Mouse (Mus musculus) hematopoietic multipotent progenitor cell, adult 10-12 weeks (in vitro differentiated cells): ENCODE data around the gene Atg2a. TPM values are rescaled to one million over a fixed set of nuclear protein-coding genes. Genes with fewer than 3 reads are reported as not detected.

ENCODE experiments used
- polyA plus RNA-seq: library from polyadenylated mRNA; stranded (reverse); fragments of >175 nt; gene quantifications from 2 replicates; pipeline ENCODE4 v1.2.3, GENCODE M21; 2012; ENCODE audit warnings: low replicate concordance

The Atg2a gene
- 75.2 and 154 TPM in 2 replicates for polyA plus RNA-seq

GRCm38 (mm10) chr19:6241274-6242107, at the start of gene Atg2a:
TSS of gene Atg2a (plus strand) at chr19:6241668.

GRCm38 (mm10) chr19:6226135-6226534, 15.3 kb upstream of the Atg2a start, which contains the start of gene Gpha2:
TSS of gene Gpha2 (plus strand) at chr19:6226380.

GRCm38 (mm10) chr19:6235084-6236052, 6.1 kb upstream of the Atg2a start, which contains the start of gene Ppp2r5b:
TSS of gene Ppp2r5b (minus strand) at chr19:6235872.

GRCm38 (mm10) chr19:6276426-6277421, 35.3 kb downstream of the Atg2a start, which contains the start of gene Ehd1:
TSS of gene Ehd1 (plus strand) at chr19:6276725.

GRCm38 (mm10) chr19:6306137-6306551, 64.7 kb downstream of the Atg2a start, which contains the start of gene Cdc42bpg:
TSS of gene Cdc42bpg (plus strand) at chr19:6306456.

Other genes starting within 250 kb of the Atg2a start
- gene Capn1, start 225.8 kb upstream of the Atg2a start, polyA plus RNA-seq: 55.8 and 154 TPM in 2 replicates
- gene Syvn1, start 195.1 kb upstream of the Atg2a start, polyA plus RNA-seq: 393 and 539 TPM in 2 replicates
- gene Mrpl49, start 183.9 kb upstream of the Atg2a start, polyA plus RNA-seq: 25.7 and 36.4 TPM in 2 replicates
- gene Fau, start 183.8 kb upstream of the Atg2a start, polyA plus RNA-seq: 4,240 and 4,981 TPM in 2 replicates
- gene Znhit2, start 180.5 kb upstream of the Atg2a start, polyA plus RNA-seq: 58.8 and 66.2 TPM in 2 replicates
- gene Tm7sf2, start 173.3 kb upstream of the Atg2a start, polyA plus RNA-seq: 10.6 and 16.3 TPM in 2 replicates
- gene Vps51, start 164.4 kb upstream of the Atg2a start, polyA plus RNA-seq: 52.2 and 188 TPM in 2 replicates
- not detected in 2 replicates for gene Tmem262, start 161.6 kb upstream of the Atg2a start, polyA plus RNA-seq
- gene Gm28374, start 159.4 kb upstream of the Atg2a start, polyA plus RNA-seq: 0.19 TPM in 1 of 2 replicates, not detected in the other
- 67.9 and 70.2 TPM in 2 replicates for gene Zfpl1, start 156.7 kb upstream of the Atg2a start, polyA plus RNA-seq
- gene Cdca5, start 156.7 kb upstream of the Atg2a start, polyA plus RNA-seq: 1.7 and 2.3 TPM in 2 replicates
- 1.7 and 2.1 TPM in 2 replicates for gene AC131692.1, start 147.2 kb upstream of the Atg2a start, polyA plus RNA-seq
- 0.53 TPM in 1 of 2 replicates, not detected in the other for gene Naaladl1, start 135.9 kb upstream of the Atg2a start, polyA plus RNA-seq
- gene Sac3d1, start 123.0 kb upstream of the Atg2a start, polyA plus RNA-seq: 31.3 and 49.9 TPM in 2 replicates
- 120 and 217 TPM in 2 replicates for gene Snx15, start 113.4 kb upstream of the Atg2a start, polyA plus RNA-seq
- gene Batf2, start 100.7 kb upstream of the Atg2a start, polyA plus RNA-seq: 1.3 and 2.2 TPM in 2 replicates
- 32.6 and 45.2 TPM in 2 replicates for gene Arl2, start 100.1 kb upstream of the Atg2a start, polyA plus RNA-seq
- not detected in 2 replicates for gene Majin, start 57.3 kb upstream of the Atg2a start, polyA plus RNA-seq
- 0.22 TPM in 1 of 2 replicates, not detected in the other for gene Gpha2, start 15.3 kb upstream of the Atg2a start, polyA plus RNA-seq
- gene Ppp2r5b, start 5.8 kb upstream of the Atg2a start, polyA plus RNA-seq: 43.8 and 62.7 TPM in 2 replicates
- 252 and 427 TPM in 2 replicates for gene Ehd1, start 35.1 kb downstream of the Atg2a start, polyA plus RNA-seq
- 9.6 and 17.4 TPM in 2 replicates for gene Cdc42bpg, start 64.8 kb downstream of the Atg2a start, polyA plus RNA-seq
- gene Men1, start 93.3 kb downstream of the Atg2a start, polyA plus RNA-seq: 120 and 143 TPM in 2 replicates
- 508 and 590 TPM in 2 replicates for gene Map4k2, start 99.5 kb downstream of the Atg2a start, polyA plus RNA-seq
- gene Sf1, start 122.0 kb downstream of the Atg2a start, polyA plus RNA-seq: 995 and 2,858 TPM in 2 replicates
- 2.3 and 2.5 TPM in 2 replicates for gene Pygm, start 142.7 kb downstream of the Atg2a start, polyA plus RNA-seq
- 492 and 537 TPM in 2 replicates for gene Rasgrp2, start 157.7 kb downstream of the Atg2a start, polyA plus RNA-seq
- gene Nrxn2, start 177.1 kb downstream of the Atg2a start, polyA plus RNA-seq: 3.6 and 14.7 TPM in 2 replicates